Mouse (Mus musculus): ENCODE measurements around the gene Cd3e. TPM values are rescaled to one million over a fixed set of nuclear protein-coding genes. Genes with fewer than 3 reads are reported as not detected.

Gene Cd3e
- total RNA-seq, 1 experiment: 4.0 TPM

DNA sequence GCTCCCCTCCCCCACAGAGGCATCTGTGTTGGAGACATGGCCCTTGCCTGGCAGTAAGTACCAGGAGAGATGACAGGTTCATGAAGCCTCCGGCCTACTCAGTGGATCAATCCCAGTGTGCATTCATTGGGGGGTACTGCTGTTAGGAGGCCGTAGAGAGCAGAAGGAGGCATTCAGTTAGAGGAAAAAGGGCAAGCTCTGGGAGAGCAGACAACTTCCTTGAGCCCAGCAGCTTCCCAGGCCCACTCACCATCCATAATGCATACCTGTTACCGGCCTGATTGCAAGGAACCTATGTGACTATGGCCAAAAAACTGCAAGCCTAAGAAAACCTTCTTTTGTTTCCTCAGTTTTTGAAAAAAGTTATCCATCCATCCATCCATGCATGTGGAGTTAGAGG lies 25.1 kb upstream of the Cd3e start:
- Histone ChIP-seq H3K36me3 (ENCODE audit: control insufficient read depth, insufficient read depth, low read length, poor library complexity, severe bottlenecking) (no peaks in the 10 kb centered on the region), H3K4me1 (ENCODE audit: control insufficient read depth in 2 of 2, insufficient read depth in 2 of 2, low read length in 2 of 2, poor library complexity in 1 of 2) (no peaks in the 10 kb centered on the region), H3K27ac (ENCODE audit: insufficient read depth, low read depth, low read length, poor library complexity, severe bottlenecking) (no peak overlapping the region), H3K9ac (ENCODE audit: insufficient read depth, low read depth, low read length, poor library complexity, severe bottlenecking) (no peak overlapping the region), H3K9me3 (ENCODE audit: control insufficient read depth, insufficient read depth, low read depth, low read length) (no peaks in the 10 kb centered on the region), H3K4me3 (ENCODE audit: insufficient read depth in 1 of 2, low read depth in 1 of 2, low read length in 2 of 2, poor library complexity in 1 of 2, severe bottlenecking in 1 of 2) (no peak overlapping the region)
- no peak for DNase-seq (ENCODE audit: low read depth, low spot score)
- in situ Hi-C loops (cut with MboI; ENCODE audit: low sequenced_read_pairs in 2 of 2, unreplicated experiment in 2 of 2): no loop called here
- TF ChIP-seq ZNF384 (IDR thresholded peaks at IDR 0.05; ENCODE audit: low read depth, low read length): no peak
- TF ChIP-seq MAFK (IDR thresholded peaks at IDR 0.05; ENCODE audit: insufficient read depth, low read depth, low read length): no peak
- TF ChIP-seq HCFC1 (IDR thresholded peaks at IDR 0.05; ENCODE audit: borderline replicate concordance, insufficient read depth, low read length): no peak
- no peak for TF ChIP-seq ZC3H11A (IDR thresholded peaks at IDR 0.05; ENCODE audit: borderline replicate concordance, low read depth, low read length)
- no peak for TF ChIP-seq CHD2 (IDR thresholded peaks at IDR 0.05; ENCODE audit: low read depth, low read length)

DNA sequence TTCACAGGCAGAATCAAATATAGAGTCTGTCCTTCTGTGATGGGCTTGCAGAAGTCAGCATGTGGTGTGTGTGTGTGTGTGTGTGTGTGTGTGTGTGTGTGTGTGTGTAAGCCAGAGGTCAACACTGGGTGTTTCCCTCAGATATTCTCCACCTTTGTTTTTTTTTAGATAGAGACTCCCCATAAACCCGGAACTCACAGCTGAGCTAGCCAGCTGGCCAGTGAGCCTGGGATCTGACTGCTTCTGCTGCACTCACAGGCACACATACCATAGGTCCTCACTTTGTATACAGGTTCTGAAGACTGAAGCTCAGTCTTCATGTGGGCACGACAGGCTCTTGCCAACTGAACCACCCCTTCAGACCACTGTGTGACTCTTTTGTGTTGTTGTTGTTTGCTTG lies 22.8 kb upstream of the Cd3e start:
- H3K9ac ChIP-seq (ENCODE audit: insufficient read depth, low read depth, low read length, poor library complexity, severe bottlenecking): no peak overlapping the region
- TF ChIP-seq ZC3H11A (IDR thresholded peaks at IDR 0.05; ENCODE audit: borderline replicate concordance, low read depth, low read length) (no peak), MAFK (IDR thresholded peaks at IDR 0.05; ENCODE audit: insufficient read depth, low read depth, low read length) (no peak), CHD2 (IDR thresholded peaks at IDR 0.05; ENCODE audit: low read depth, low read length) (no peak), HCFC1 (IDR thresholded peaks at IDR 0.05; ENCODE audit: borderline replicate concordance, insufficient read depth, low read length) (no peak), ZNF384 (IDR thresholded peaks at IDR 0.05; ENCODE audit: low read depth, low read length) (no peak)

DNA sequence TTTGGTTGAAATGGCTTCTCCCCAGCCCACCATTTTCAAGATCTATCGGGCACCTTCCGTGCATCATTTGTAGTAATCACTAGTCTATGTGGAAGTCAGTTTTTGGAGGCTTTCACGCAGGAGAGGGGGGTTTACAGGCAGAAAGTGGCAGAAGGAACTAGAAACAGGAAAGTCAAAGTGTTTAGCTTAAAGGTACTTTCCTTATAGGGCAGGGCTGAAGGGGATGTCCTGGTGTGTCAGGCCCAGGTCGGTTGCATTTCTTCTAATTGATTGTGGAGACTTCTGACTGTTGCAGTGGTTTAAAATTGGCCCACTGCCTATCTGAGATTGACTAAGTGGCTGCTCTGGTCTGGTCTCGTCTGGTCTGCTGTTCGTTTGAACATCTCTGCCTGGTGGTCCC lies 20.9 kb upstream of the Cd3e start:
- in situ Hi-C loops (cut with MboI; ENCODE audit: low sequenced_read_pairs in 2 of 2, unreplicated experiment in 2 of 2): no loop called here
- H3K9ac ChIP-seq (ENCODE audit: insufficient read depth, low read depth, low read length, poor library complexity, severe bottlenecking): no peak overlapping the region
- H3K4me3 ChIP-seq (ENCODE audit: insufficient read depth in 1 of 2, low read depth in 1 of 2, low read length in 2 of 2, poor library complexity in 1 of 2, severe bottlenecking in 1 of 2): no peak overlapping the region
- H3K4me1 ChIP-seq (ENCODE audit: control insufficient read depth in 2 of 2, insufficient read depth in 2 of 2, low read length in 2 of 2, poor library complexity in 1 of 2): no peaks in the 10 kb centered on the region
- no peaks in the 10 kb centered on the region for H3K36me3 ChIP-seq (ENCODE audit: control insufficient read depth, insufficient read depth, low read length, poor library complexity, severe bottlenecking)
- no peak for DNase-seq (ENCODE audit: low read depth, low spot score)
- H3K9me3 ChIP-seq (ENCODE audit: control insufficient read depth, insufficient read depth, low read depth, low read length): no peaks in the 10 kb centered on the region
- TF ChIP-seq HCFC1 (IDR thresholded peaks at IDR 0.05; ENCODE audit: borderline replicate concordance, insufficient read depth, low read length) (no peak), CHD2 (IDR thresholded peaks at IDR 0.05; ENCODE audit: low read depth, low read length) (no peak), ZC3H11A (IDR thresholded peaks at IDR 0.05; ENCODE audit: borderline replicate concordance, low read depth, low read length) (no peak), ZNF384 (IDR thresholded peaks at IDR 0.05; ENCODE audit: low read depth, low read length) (no peak), MAFK (IDR thresholded peaks at IDR 0.05; ENCODE audit: insufficient read depth, low read depth, low read length) (no peak)
- no peak overlapping the region for H3K27ac ChIP-seq (ENCODE audit: insufficient read depth, low read depth, low read length, poor library complexity, severe bottlenecking)

More for the DNA sequence above, 22.8 kb upstream of the Cd3e start:
- DNase-seq (ENCODE audit: low read depth, low spot score): no peak
- in situ Hi-C loops (cut with MboI; ENCODE audit: low sequenced_read_pairs in 2 of 2, unreplicated experiment in 2 of 2): no loop called here
- Histone ChIP-seq H3K4me3 (ENCODE audit: insufficient read depth in 1 of 2, low read depth in 1 of 2, low read length in 2 of 2, poor library complexity in 1 of 2, severe bottlenecking in 1 of 2) (no peak overlapping the region), H3K9me3 (ENCODE audit: control insufficient read depth, insufficient read depth, low read depth, low read length) (no peaks in the 10 kb centered on the region), H3K4me1 (ENCODE audit: control insufficient read depth in 2 of 2, insufficient read depth in 2 of 2, low read length in 2 of 2, poor library complexity in 1 of 2) (no peaks in the 10 kb centered on the region), H3K27ac (ENCODE audit: insufficient read depth, low read depth, low read length, poor library complexity, severe bottlenecking) (no peak overlapping the region), H3K36me3 (ENCODE audit: control insufficient read depth, insufficient read depth, low read length, poor library complexity, severe bottlenecking) (no peaks in the 10 kb centered on the region)

DNA sequence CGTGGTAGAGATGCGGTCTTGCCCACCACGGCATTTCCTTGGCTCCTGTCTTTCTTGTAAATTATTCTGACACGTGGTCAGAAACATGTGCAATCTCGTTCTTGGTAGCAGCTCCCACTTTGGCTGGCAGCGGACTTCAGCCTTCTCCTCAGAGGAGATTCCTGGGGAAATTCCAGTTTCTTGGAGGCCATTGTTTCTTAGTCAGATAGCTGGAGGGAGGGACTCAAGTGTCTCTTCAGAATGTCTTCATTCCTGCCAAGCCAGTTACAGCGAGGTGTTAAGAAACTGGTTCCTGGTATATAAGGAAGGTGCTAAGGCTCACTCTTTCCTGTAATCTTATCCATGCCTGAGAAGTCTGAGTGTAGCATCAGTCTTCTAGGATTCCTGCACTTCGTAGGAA lies 17.9 kb upstream of the Cd3e start:
- Histone ChIP-seq H3K36me3 (ENCODE audit: control insufficient read depth, insufficient read depth, low read length, poor library complexity, severe bottlenecking) (no peaks in the 10 kb centered on the region), H3K4me3 (ENCODE audit: insufficient read depth in 1 of 2, low read depth in 1 of 2, low read length in 2 of 2, poor library complexity in 1 of 2, severe bottlenecking in 1 of 2) (no peak overlapping the region), H3K9me3 (ENCODE audit: control insufficient read depth, insufficient read depth, low read depth, low read length) (no peaks in the 10 kb centered on the region), H3K4me1 (ENCODE audit: control insufficient read depth in 2 of 2, insufficient read depth in 2 of 2, low read length in 2 of 2, poor library complexity in 1 of 2) (no peaks in the 10 kb centered on the region), H3K27ac (ENCODE audit: insufficient read depth, low read depth, low read length, poor library complexity, severe bottlenecking) (no peak overlapping the region), H3K9ac (ENCODE audit: insufficient read depth, low read depth, low read length, poor library complexity, severe bottlenecking) (no peak overlapping the region)
- no peak for DNase-seq (ENCODE audit: low read depth, low spot score)
- in situ Hi-C loops (cut with MboI; ENCODE audit: low sequenced_read_pairs in 2 of 2, unreplicated experiment in 2 of 2): loop anchor here (10.0 kb wide), 1 partner anchor 117 kb away; no protein-coding TSS in a partner anchor
- TF ChIP-seq HCFC1 (IDR thresholded peaks at IDR 0.05; ENCODE audit: borderline replicate concordance, insufficient read depth, low read length) (no peak), CHD2 (IDR thresholded peaks at IDR 0.05; ENCODE audit: low read depth, low read length) (no peak), MAFK (IDR thresholded peaks at IDR 0.05; ENCODE audit: insufficient read depth, low read depth, low read length) (no peak), ZC3H11A (IDR thresholded peaks at IDR 0.05; ENCODE audit: borderline replicate concordance, low read depth, low read length) (no peak), ZNF384 (IDR thresholded peaks at IDR 0.05; ENCODE audit: low read depth, low read length) (no peak)

DNA sequence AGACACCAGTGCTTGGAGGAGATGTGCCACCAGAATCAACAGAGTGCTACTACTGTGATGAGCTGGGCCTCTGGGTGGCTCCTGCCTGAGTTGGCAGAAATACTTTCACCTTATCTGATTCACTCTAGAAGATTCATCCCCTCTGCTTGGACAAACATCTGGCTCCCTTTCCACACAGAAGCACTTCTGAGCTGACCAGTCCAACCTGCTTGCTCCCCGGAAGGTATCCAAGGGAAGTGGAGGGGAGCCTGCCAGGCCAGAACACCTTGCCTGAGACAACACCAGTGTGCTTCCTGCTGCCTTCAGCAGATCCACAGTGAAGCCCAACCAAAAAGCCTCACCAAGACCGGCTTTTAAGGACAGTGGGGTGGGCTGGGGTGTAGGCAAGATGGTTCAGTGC lies 14.8 kb upstream of the Cd3e start:
- Histone ChIP-seq H3K9me3 (ENCODE audit: control insufficient read depth, insufficient read depth, low read depth, low read length) (no peaks in the 10 kb centered on the region), H3K27ac (ENCODE audit: insufficient read depth, low read depth, low read length, poor library complexity, severe bottlenecking) (no peak overlapping the region), H3K4me1 (ENCODE audit: control insufficient read depth in 2 of 2, insufficient read depth in 2 of 2, low read length in 2 of 2, poor library complexity in 1 of 2) (no peaks in the 10 kb centered on the region), H3K4me3 (ENCODE audit: insufficient read depth in 1 of 2, low read depth in 1 of 2, low read length in 2 of 2, poor library complexity in 1 of 2, severe bottlenecking in 1 of 2) (no peak overlapping the region), H3K9ac (ENCODE audit: insufficient read depth, low read depth, low read length, poor library complexity, severe bottlenecking) (no peak overlapping the region), H3K36me3 (ENCODE audit: control insufficient read depth, insufficient read depth, low read length, poor library complexity, severe bottlenecking) (no peaks in the 10 kb centered on the region)
- DNase-seq (ENCODE audit: low read depth, low spot score): no peak
- no peak for TF ChIP-seq ZNF384 (IDR thresholded peaks at IDR 0.05; ENCODE audit: low read depth, low read length)
- TF ChIP-seq HCFC1 (IDR thresholded peaks at IDR 0.05; ENCODE audit: borderline replicate concordance, insufficient read depth, low read length): no peak
- in situ Hi-C loops (cut with MboI; ENCODE audit: low sequenced_read_pairs in 2 of 2, unreplicated experiment in 2 of 2): loop anchor here (10.0 kb wide), 1 partner anchor 121 kb away; no protein-coding TSS in a partner anchor
